Mouse (Mus musculus): ENCODE measurements at regions not wholly inside any gene's neighbourhood (a gene's known extent, or its start where the extent isn't known, plus 50 kb on each side); places are given as distances from the start of the nearest gene placed in this dataset.

DNA sequence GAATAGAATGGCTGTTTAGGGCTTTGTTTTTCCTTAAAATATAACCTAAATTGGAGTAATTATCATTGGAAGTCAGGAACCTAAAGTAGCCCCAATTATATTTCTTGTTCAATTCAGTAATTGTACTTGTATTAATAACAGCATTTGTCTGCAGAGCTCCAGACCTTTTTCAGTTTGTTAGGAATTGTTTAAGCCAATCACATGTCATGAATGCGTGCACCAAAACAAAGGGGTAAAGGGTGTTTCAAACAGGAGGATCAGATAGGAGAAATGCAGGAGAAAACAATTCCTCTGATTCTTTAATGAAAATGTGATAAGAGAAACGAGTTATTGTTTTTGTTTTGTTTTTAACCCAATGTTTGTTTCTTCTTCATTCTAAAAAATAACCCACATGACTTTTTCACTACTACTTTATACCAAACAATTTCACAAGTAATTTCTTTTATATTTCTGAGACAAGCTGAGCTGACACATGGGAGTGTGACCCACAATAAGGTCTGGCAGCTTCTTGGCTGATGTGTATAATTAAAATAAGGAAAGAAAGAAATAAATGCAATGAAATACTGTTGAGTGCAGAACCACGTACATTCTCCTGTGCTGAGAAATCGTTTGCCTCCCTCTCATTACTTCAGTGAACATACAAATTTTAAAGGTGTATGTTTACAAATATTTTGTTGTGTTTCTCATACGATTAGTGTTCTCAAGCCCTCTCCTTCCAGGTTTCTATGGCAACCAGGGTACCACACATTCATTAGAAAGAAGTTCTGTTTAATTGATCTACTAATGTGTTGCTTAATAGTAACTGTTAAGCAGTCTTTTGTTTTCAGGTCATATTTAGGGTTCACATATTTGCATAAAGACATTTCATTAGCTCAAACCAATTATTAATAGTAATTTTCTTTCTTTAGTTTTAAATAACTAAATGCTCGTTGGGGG, 397.7 kb downstream of the Isl1 start:
- H3K36me3 ChIP-seq (ENCODE audit: control insufficient read depth, insufficient read depth, low read length), result no peaks in the 10 kb centered on the region
- H3K4me2 ChIP-seq (ENCODE audit: low read depth, severe bottlenecking), result no peak overlapping the region
- H3K27me3 ChIP-seq (ENCODE audit: control insufficient read depth, insufficient read depth, low read length), result no peaks in the 10 kb centered on the region
- H3K27ac ChIP-seq (replicated peaks; ENCODE audit: low read depth, low read length), result no peak overlapping the region
- no peak overlapping the region for H3K4me3 ChIP-seq (ENCODE audit: low read depth, low read length)
- H3K4me1 ChIP-seq (ENCODE audit: control insufficient read depth, insufficient read depth, low read length), result no peaks in the 10 kb centered on the region
- 79% methylated on average over 6 of the region's 6 CpGs for WGBS
- H3K9me3 ChIP-seq (ENCODE audit: control insufficient read depth, low read length), result no peaks in the 10 kb centered on the region
- DNase-seq (ENCODE audit: low spot score), result no peak
- H3K9ac ChIP-seq (ENCODE audit: low read length), result no peak overlapping the region
- ATAC-seq (ENCODE audit: insufficient number of reproducible peaks, low FRiP score, low TSS enrichment, low read depth), result no peak

DNA sequence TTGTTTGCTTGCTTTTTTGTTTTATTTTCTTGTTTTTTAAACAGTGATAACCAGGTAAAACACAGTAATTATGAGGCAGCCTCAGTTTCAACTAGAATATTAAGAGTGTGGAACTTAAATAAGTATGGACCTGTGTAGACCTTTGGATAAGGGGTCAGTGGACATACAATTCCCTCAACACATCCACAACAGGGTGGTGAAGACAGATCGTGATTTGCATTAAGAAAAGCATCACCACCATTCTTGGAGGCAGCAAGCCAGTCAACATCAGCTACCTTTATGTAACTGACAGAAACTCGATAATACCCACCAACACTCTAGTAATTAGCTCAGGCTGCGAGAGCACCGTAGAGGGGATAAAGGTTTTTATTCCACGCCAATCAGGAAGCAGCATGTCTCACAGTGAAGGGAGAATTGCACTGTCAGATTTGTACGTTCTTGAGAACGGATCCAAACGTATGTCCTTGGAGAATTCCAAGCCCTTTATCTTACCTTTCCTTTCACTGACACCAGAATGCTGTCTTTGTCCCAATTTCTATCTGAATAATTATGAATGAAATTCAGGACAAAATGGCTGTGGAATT, 398.5 kb downstream of the Isl1 start:
- Histone ChIP-seq H3K4me1 (ENCODE audit: control insufficient read depth, insufficient read depth, low read length) (no peaks in the 10 kb centered on the region), H3K27ac (replicated peaks; ENCODE audit: low read depth, low read length) (no peak overlapping the region), H3K9me3 (ENCODE audit: control insufficient read depth, low read length) (no peaks in the 10 kb centered on the region), H3K4me3 (ENCODE audit: low read depth, low read length) (no peak overlapping the region), H3K36me3 (ENCODE audit: control insufficient read depth, insufficient read depth, low read length) (no peaks in the 10 kb centered on the region), H3K9ac (ENCODE audit: low read length) (no peak overlapping the region), H3K27me3 (ENCODE audit: control insufficient read depth, insufficient read depth, low read length) (no peaks in the 10 kb centered on the region), H3K4me2 (ENCODE audit: low read depth, severe bottlenecking) (no peak overlapping the region)
- DNase-seq (ENCODE audit: low spot score), result no peak
- 75% methylated on average over 8 of the region's 8 CpGs for WGBS
- ATAC-seq (ENCODE audit: insufficient number of reproducible peaks, low FRiP score, low TSS enrichment, low read depth), result no peak

- no peak overlapping the region for H3K27ac ChIP-seq (replicated peaks; ENCODE audit: low read depth, low read length)
- H3K36me3 ChIP-seq (ENCODE audit: control insufficient read depth, insufficient read depth, low read length), result no peaks in the 10 kb centered on the region
- no peaks in the 10 kb centered on the region for H3K27me3 ChIP-seq (ENCODE audit: control insufficient read depth, insufficient read depth, low read length)
- no peak overlapping the region for H3K4me2 ChIP-seq (ENCODE audit: low read depth, severe bottlenecking)
- H3K4me1 ChIP-seq (ENCODE audit: control insufficient read depth, insufficient read depth, low read length), result no peaks in the 10 kb centered on the region
- 53% methylated on average over 1 of the region's 1 CpGs for WGBS
- H3K9ac ChIP-seq (ENCODE audit: low read length), result no peak overlapping the region
- no peaks in the 10 kb centered on the region for H3K9me3 ChIP-seq (ENCODE audit: control insufficient read depth, low read length)
- no peak for DNase-seq (ENCODE audit: low spot score)
- no peak overlapping the region for H3K4me3 ChIP-seq (ENCODE audit: low read depth, low read length)
- ATAC-seq (ENCODE audit: insufficient number of reproducible peaks, low FRiP score, low TSS enrichment, low read depth), result peak; percentile 71; the same call in 1 of the 2 replicates
Observed at GRCm38 (mm10) chr13:115880616-115881015, 428.9 kb downstream of the Isl1 start.

- Histone ChIP-seq H3K27me3 (ENCODE audit: control insufficient read depth, insufficient read depth, low read length) (no peaks in the 10 kb centered on the region), H3K27ac (replicated peaks; ENCODE audit: low read depth, low read length) (no peak overlapping the region), H3K9ac (ENCODE audit: low read length) (no peak overlapping the region), H3K4me1 (ENCODE audit: control insufficient read depth, insufficient read depth, low read length) (no peaks in the 10 kb centered on the region), H3K36me3 (ENCODE audit: control insufficient read depth, insufficient read depth, low read length) (no peaks in the 10 kb centered on the region), H3K9me3 (ENCODE audit: control insufficient read depth, low read length) (no peaks in the 10 kb centered on the region), H3K4me3 (ENCODE audit: low read depth, low read length) (no peak overlapping the region), H3K4me2 (ENCODE audit: low read depth, severe bottlenecking) (no peak overlapping the region)
- no peak for ATAC-seq (ENCODE audit: insufficient number of reproducible peaks, low FRiP score, low TSS enrichment, low read depth)
- no peak for DNase-seq (ENCODE audit: low spot score)
- WGBS, result 15% methylated on average over 3 of the region's 3 CpGs
Observed at GRCm38 (mm10) chr13:115860480-115860879, 449.0 kb downstream of the Isl1 start.

- no peaks in the 10 kb centered on the region for H3K4me1 ChIP-seq (ENCODE audit: control insufficient read depth, insufficient read depth, low read length)
- ATAC-seq (ENCODE audit: insufficient number of reproducible peaks, low FRiP score, low TSS enrichment, low read depth) (no peak), DNase-seq (ENCODE audit: low spot score) (no peak)
- H3K9ac ChIP-seq (ENCODE audit: low read length), result no peak overlapping the region
- 74% methylated on average over 4 of the region's 4 CpGs for WGBS
- H3K27me3 ChIP-seq (ENCODE audit: control insufficient read depth, insufficient read depth, low read length), result no peaks in the 10 kb centered on the region
- H3K4me2 ChIP-seq (ENCODE audit: low read depth, severe bottlenecking), result no peak overlapping the region
- H3K9me3 ChIP-seq (ENCODE audit: control insufficient read depth, low read length), result no peaks in the 10 kb centered on the region
- no peak overlapping the region for H3K4me3 ChIP-seq (ENCODE audit: low read depth, low read length)
- H3K27ac ChIP-seq (replicated peaks; ENCODE audit: low read depth, low read length), result no peak overlapping the region
- no peaks in the 10 kb centered on the region for H3K36me3 ChIP-seq (ENCODE audit: control insufficient read depth, insufficient read depth, low read length)
Observed at GRCm38 (mm10) chr13:115856632-115857031, 452.9 kb downstream of the Isl1 start.

DNA sequence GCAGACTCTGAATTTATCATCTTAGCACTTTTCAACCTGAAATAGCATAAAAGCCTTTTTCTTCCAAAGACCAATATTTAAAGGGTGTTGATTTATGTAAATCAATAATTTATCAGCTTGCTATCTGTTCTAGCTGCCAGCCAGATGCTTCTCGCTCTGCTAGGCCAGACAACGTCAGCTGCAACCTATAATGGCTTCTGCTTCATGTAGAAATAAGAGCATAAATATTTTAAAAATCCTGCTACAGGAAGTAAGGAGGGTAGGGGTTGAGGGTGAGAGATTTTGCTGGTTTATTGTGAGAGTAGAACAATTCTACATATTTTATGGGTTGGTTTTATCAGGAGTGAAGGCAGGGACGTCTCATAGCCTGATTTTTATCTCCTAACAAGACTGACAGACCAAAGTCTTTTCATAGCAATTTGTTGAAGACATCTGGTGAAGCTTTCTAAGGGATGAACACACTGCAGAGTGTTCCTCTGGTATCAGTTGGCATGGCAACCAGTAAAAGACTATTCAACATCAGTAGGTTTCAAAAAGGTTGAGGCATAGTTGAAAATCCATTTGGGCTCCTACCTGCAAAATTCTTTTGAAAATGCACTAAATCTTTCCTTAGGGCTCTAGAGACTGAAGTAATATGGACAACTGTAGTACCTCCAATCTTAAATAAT, 456.7 kb downstream of the Isl1 start:
- ATAC-seq (ENCODE audit: insufficient number of reproducible peaks, low FRiP score, low TSS enrichment, low read depth), result no peak
- Histone ChIP-seq H3K27ac (replicated peaks; ENCODE audit: low read depth, low read length) (no peak overlapping the region), H3K4me3 (ENCODE audit: low read depth, low read length) (no peak overlapping the region), H3K36me3 (ENCODE audit: control insufficient read depth, insufficient read depth, low read length) (no peaks in the 10 kb centered on the region), H3K9me3 (ENCODE audit: control insufficient read depth, low read length) (no peaks in the 10 kb centered on the region), H3K9ac (ENCODE audit: low read length) (no peak overlapping the region), H3K27me3 (ENCODE audit: control insufficient read depth, insufficient read depth, low read length) (no peaks in the 10 kb centered on the region), H3K4me1 (ENCODE audit: control insufficient read depth, insufficient read depth, low read length) (no peaks in the 10 kb centered on the region), H3K4me2 (ENCODE audit: low read depth, severe bottlenecking) (no peak overlapping the region)
- WGBS, result 56% methylated on average over 3 of the region's 3 CpGs
- DNase-seq (ENCODE audit: low spot score), result no peak

DNA sequence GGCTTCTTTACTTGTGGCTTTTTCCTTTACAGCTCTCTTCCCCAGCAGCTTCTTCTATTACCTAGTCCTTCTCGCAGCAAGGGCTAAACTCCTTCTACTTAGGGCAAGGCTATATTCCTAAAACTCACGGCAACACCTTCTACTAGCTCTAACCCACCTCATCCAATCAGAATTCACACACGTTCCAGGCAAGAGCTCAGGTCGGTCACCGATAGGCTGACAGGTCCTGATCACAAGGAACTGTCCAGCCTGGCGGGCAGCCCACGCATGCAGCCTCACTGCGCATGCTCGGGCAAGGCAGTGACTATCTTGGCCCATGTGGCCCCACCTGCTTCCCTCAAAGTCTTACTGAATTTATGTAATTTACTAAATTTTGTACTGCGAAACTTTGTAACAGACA, 466.4 kb downstream of the Isl1 start:
- H3K4me2 ChIP-seq (ENCODE audit: low read depth, severe bottlenecking), result no peak overlapping the region
- DNase-seq (ENCODE audit: low spot score) (no peak), ATAC-seq (ENCODE audit: insufficient number of reproducible peaks, low FRiP score, low TSS enrichment, low read depth) (no peak)
- H3K9ac ChIP-seq (ENCODE audit: low read length), result no peak overlapping the region
- H3K4me3 ChIP-seq (ENCODE audit: low read depth, low read length), result no peak overlapping the region
- H3K27me3 ChIP-seq (ENCODE audit: control insufficient read depth, insufficient read depth, low read length), result no peaks in the 10 kb centered on the region
- H3K36me3 ChIP-seq (ENCODE audit: control insufficient read depth, insufficient read depth, low read length), result no peaks in the 10 kb centered on the region
- WGBS, result 57% methylated on average over 10 of the region's 10 CpGs
- H3K9me3 ChIP-seq (ENCODE audit: control insufficient read depth, low read length), result no peaks in the 10 kb centered on the region
- H3K27ac ChIP-seq (replicated peaks; ENCODE audit: low read depth, low read length), result no peak overlapping the region
- no peaks in the 10 kb centered on the region for H3K4me1 ChIP-seq (ENCODE audit: control insufficient read depth, insufficient read depth, low read length)

DNA sequence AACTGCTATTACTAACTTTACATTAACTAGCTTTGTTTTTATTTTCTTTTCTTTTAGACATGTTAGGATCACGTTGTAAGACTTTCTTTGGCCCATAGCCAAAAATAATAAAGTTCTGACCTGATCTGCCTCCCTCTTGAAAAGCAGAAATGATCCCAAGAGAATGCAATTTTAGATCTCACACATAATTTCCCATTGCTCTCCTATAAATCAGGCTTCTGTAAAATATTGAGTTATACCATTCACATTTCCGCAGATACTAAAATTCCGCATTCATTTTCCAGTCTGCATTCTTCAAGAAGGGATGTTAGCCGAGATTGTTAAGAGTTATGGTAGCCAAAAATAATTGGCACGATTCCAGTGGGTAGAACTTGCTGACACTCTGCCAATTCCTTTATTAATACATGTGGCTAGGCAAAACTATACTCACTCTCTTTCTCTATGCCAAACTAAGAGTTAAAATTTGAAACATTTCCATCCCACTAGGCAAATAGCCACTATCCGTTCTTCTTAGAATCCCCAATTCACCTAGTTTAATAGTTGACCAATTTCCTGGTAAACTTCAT, 473.2 kb downstream of the Isl1 start:
- Histone ChIP-seq H3K36me3 (ENCODE audit: control insufficient read depth, insufficient read depth, low read length) (no peaks in the 10 kb centered on the region), H3K9me3 (ENCODE audit: control insufficient read depth, low read length) (no peaks in the 10 kb centered on the region), H3K4me1 (ENCODE audit: control insufficient read depth, insufficient read depth, low read length) (no peaks in the 10 kb centered on the region), H3K9ac (ENCODE audit: low read length) (no peak overlapping the region), H3K4me2 (ENCODE audit: low read depth, severe bottlenecking) (no peak overlapping the region), H3K27me3 (ENCODE audit: control insufficient read depth, insufficient read depth, low read length) (no peaks in the 10 kb centered on the region), H3K4me3 (ENCODE audit: low read depth, low read length) (no peak overlapping the region), H3K27ac (replicated peaks; ENCODE audit: low read depth, low read length) (no peak overlapping the region)
- WGBS, result 75% methylated on average over 6 of the region's 6 CpGs
- ATAC-seq (ENCODE audit: insufficient number of reproducible peaks, low FRiP score, low TSS enrichment, low read depth), result no peak; the same call in 1 of the 2 replicates
- no peak for DNase-seq (ENCODE audit: low spot score)

Data from limb, embryonic 11.5 days (tissue).